Mouse (Mus musculus): ENCODE measurements around the gene G430095P16Rik. TPM values are rescaled to one million over a fixed set of nuclear protein-coding genes. Genes with fewer than 3 reads are reported as not detected.

The G430095P16Rik gene
- total RNA-seq, 2 experiments from 2014 or later = 0.36 to 0.78 TPM

DNA sequence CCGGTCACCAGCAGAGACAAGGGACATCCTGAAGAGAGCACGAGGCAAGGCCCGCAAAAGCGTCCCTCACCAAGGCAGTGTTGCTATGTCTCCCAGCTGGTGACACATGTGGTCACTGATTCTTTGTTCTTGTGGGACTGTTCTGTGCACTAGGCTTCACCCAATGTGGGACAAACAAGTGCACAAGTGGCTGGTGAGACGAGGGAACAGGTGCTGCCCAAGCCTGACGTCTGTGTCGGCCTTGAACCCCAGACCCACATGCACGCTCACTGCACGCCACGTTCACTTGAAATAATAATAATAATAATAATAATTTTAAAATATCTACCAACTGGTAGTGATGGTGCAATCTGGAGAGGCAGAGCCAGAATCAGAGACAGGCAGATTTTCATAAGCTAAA is 36.9 kb downstream of the G430095P16Rik start:
- no peak for TF ChIP-seq CTCF (IDR thresholded peaks at IDR 0.05)
- DNase-seq = no peak
- Histone ChIP-seq H3K4me3 (no peak overlapping the region), H3K27ac (peak overlapping the region; percentile 83)
- intact Hi-C loops (cut with DNase I) = loop anchor here (5.0 kb wide), 1 partner anchor 38 kb away; no protein-coding TSS in a partner anchor

DNA sequence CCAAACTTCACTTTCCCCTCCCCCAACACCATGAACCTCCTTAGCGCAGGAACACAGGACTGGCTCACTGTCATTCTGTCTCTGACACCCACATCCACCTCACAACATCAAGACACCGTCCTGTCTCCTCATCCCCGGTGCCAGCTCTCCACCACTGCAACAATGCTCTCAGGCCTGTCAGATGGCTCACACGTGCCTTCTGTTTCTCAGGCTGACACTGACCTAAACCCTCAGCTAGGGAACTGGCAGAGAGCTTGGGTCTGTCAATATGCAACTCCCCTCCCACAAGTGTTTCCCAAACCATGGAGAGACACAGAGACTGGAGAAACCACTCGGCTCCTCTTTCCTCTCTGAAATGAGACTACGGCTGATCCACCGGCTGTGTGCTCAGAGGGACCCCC is 37.6 kb downstream of the G430095P16Rik start:
- H3K27ac ChIP-seq = peak overlapping the region; percentile 83
- no peak for DNase-seq
- H3K4me3 ChIP-seq = no peak overlapping the region; the same call in 1 of the 2 replicates
- no peak for TF ChIP-seq CTCF (IDR thresholded peaks at IDR 0.05)
- intact Hi-C loops (cut with DNase I) = loop anchor here (5.0 kb wide), 1 partner anchor 37 kb away; no protein-coding TSS in a partner anchor

DNA sequence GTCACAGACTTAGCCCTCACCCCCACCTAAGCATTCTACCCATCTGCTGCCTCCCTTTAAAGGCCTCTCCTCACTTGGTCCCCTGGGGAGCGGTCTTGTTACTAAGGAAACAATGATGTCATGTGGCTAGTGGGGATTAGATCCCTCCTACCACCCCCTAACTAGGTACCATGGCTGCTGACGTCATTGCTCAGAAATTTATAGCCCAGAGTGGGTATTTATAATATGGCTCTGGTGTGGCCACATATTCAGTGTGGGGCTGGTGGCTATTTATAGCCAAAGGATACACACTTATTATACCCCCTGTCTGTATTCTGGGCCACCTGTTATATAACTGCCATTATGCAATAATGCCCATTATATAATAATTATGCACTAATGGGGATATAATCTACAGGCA is 38.1 kb downstream of the G430095P16Rik start:
- TF ChIP-seq CTCF (IDR thresholded peaks at IDR 0.05) = no peak
- intact Hi-C loops (cut with DNase I) = loop anchor here (5.0 kb wide), 1 partner anchor 36 kb away; no protein-coding TSS in a partner anchor
- Histone ChIP-seq H3K4me3 (no peak overlapping the region), H3K27ac (peak overlapping the region; percentile 83)
- DNase-seq = no peak

DNA sequence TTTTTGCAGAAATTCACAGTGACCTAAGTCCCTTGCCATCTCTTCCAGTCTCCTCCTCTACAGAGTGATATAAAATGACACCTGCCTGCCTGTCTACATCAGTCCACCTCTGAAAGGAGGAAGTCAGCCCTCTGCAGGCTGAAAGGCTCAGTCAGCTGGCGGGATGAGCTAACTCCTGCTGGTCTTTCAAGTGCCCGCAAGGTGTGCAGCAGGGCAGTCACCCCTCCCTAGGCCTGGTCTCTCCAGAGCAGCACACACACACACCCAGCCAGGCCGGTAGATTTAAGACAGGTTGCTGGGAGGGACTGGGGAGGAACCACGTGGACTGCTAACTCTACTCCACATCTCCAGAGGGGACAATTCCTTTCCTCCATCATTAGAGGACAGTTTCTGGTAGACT is 41.3 kb downstream of the G430095P16Rik start:
- Histone ChIP-seq H3K4me3 (no peak overlapping the region), H3K27ac (peak overlapping the region; percentile 96)
- DNase-seq = peak; percentile 24
- no peak for TF ChIP-seq CTCF (IDR thresholded peaks at IDR 0.05)
- intact Hi-C loops (cut with DNase I) = loop anchor here (2.0 to 5.0 kb wide), 2 partner anchors 15 to 33 kb away; no protein-coding TSS in a partner anchor

DNA sequence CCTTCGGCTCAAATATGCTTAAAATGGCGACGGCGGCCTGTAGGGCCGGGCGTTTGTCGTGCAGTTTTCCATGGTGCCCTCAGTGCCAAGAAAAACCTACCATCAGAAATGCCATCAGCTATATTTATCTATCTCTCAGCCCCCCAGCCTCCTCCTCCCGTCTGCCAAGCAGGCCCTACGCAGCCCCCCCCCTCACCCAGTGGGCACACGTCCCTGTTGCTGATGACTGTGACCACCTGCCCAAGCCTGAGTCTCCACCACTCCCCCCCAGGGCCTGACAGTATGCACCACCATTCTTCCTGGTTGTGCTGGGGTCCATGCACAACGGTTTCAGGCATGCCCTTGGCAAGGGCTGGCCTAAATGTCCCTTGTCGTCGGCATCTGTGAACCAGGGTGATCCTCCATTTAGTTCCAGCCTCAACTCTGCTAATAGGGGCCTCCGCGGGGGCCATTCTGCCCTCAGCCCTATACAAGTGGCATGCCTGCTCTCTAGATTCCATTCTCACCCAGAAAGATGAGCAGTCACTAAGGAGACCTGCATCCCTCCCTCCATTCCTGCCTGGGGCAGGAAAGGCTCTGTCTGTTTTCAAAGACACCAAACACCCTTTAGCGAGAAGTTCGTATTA is 42.2 kb downstream of the G430095P16Rik start:
- peak overlapping the region; percentile 96 for H3K27ac ChIP-seq
- intact Hi-C loops (cut with DNase I) = loop anchor here (2.0 to 5.0 kb wide), 2 partner anchors 16 to 32 kb away; no protein-coding TSS in a partner anchor
- TF ChIP-seq CTCF (IDR thresholded peaks at IDR 0.05) = no peak

DNA sequence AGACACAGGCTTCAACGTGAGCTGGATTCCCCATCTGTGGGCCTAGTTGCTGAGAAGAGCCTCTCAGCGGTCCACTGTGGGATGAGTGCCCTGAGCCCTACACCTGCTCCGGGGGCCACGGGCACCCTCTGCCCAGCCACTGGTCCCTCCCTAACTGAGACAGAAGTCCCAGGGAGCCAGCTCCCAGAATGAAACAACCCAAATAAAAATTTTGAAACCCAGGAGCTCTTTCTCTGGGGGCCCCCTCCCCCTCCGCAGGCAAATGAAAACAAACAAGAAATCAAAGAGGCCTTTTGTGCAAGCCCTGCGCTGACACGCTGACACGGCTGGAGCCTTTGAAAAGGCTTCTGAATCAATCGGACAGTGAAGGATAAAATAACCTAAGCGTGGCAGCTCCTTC is 42.8 kb downstream of the G430095P16Rik start:
- Histone ChIP-seq H3K27ac (peak overlapping the region; percentile 96), H3K4me3 (peak overlapping the region; percentile 39)
- TF ChIP-seq CTCF (IDR thresholded peaks at IDR 0.05) = no peak
- peak; percentile 29 for DNase-seq
- intact Hi-C loops (cut with DNase I) = loop anchor here (2.0 kb wide), 2 partner anchors 17 to 57 kb away; no protein-coding TSS in a partner anchor

More for the DNA sequence above, 42.2 kb downstream of the G430095P16Rik start:
- H3K4me3 ChIP-seq = peak overlapping the region; percentile 39
- DNase-seq = peak; percentile 64

DNA sequence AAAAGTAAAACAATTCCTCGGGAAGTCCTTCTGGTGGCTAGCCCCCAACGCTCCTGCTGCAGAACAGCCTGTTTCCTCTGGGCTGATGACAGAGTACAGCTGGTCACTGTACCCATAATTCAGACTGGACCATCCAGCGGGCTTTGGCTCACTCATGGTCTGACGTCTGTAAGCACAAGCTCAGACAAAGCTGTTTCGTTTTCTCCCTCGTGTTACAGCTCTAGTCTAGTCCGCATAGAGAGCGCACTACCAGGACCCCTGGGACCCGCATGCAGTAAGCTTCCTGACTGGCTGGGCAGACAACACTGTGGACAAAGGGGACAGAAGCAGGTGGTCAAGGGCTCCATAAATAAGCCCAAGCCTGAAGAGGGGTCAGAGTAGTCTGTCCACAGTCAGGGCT is 43.6 kb downstream of the G430095P16Rik start:
- intact Hi-C loops (cut with DNase I) = loop anchor here (2.0 kb wide), 1 partner anchor 58 kb away; no protein-coding TSS in a partner anchor
- DNase-seq = peak; percentile 41
- H3K4me3 ChIP-seq = peak overlapping the region; percentile 39
- TF ChIP-seq CTCF (IDR thresholded peaks at IDR 0.05) = no peak
- peak overlapping the region; percentile 96 for H3K27ac ChIP-seq

DNA sequence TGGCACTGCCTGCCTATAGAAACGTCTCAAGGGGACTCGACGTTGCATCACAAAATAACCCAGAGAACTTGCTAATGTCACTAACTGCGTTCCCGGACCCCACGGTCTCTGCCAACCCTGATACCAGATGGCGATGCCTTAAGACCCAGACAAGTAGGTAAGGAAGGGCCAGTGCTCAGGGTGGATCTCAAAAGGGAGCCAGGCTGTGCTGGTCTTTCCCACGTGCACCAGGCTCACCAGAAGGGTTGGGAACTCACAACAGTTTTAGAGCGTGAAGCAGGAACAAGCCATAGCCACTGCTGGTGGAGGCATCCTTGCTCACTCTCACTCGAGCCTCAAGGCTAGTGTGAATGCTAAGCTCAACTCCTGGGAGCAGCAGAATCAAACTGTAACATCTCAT is 44.4 kb downstream of the G430095P16Rik start:
- no peak for DNase-seq
- intact Hi-C loops (cut with DNase I) = loop anchor here (2.0 kb wide), 1 partner anchor 58 kb away; no protein-coding TSS in a partner anchor
- no peak for TF ChIP-seq CTCF (IDR thresholded peaks at IDR 0.05)
- Histone ChIP-seq H3K27ac (peak overlapping the region; percentile 96), H3K4me3 (peak overlapping the region; percentile 39)

DNA sequence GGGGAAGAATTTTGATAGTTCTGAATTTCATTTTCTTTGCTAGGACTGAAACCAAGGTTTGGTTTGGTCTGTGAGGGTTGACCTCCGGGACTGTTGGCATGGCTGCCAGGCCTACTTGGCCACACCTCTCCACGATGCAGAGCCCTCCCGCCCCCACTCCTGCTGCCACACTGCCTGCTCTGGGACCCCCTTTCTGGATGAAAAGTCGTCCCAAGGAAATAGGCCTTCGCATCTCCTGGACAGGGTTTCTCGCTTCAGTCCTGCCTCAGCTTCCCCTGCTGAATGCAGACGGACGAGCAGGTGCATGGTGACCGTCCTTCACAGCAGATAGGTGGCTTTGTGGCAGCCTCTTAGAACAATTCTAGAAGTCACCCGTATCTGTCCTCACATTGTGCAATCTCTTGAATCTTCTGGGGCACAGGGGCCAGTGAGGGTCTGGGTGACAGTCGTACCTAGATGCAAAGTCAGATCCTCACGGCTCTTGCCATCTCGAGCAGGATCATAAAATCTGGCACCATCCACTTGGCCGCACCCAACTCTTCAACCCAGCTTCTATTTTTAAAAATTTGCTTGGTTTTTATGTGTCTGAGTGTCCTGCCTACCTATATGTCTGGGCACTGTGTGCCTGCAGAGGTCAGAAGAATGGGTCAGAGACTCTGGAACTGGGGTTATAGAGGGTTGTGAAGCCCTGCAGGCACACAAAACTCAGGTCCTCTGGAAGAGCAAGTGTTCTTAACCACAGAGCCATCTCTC is 45.7 kb downstream of the G430095P16Rik start:
- intact Hi-C loops (cut with DNase I) = no loop called here
- peak overlapping the region; percentile 96 for H3K27ac ChIP-seq
- TF ChIP-seq CTCF (IDR thresholded peaks at IDR 0.05) = no peak

DNA sequence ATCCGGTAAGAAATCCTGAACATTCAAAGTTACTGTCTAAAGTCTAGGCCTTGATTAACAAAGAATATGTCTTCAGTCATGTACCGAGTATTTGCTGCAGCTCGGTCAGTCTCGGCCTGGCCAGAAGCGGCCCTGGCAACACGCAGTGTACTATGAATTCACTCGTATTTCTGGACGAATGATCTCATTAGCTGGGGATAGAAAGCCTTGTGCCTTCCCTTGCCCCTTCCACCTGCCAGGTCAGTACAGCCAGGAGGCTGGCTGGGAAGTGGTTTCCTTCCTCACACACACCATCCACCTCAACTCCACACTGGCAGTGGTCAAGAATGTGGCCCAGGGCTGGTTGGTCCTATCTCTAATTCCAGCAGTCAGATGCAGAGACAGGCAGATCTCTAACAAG is 46.5 kb downstream of the G430095P16Rik start:
- Histone ChIP-seq H3K27ac (peak overlapping the region; percentile 96), H3K4me3 (peak overlapping the region; percentile 61)
- peak; percentile 84 for DNase-seq
- intact Hi-C loops (cut with DNase I) = no loop called here
- no peak for TF ChIP-seq CTCF (IDR thresholded peaks at IDR 0.05)

More for the DNA sequence above, 45.7 kb downstream of the G430095P16Rik start:
- DNase-seq = peak; percentile 19
- peak overlapping the region; percentile 61 for H3K4me3 ChIP-seq

DNA sequence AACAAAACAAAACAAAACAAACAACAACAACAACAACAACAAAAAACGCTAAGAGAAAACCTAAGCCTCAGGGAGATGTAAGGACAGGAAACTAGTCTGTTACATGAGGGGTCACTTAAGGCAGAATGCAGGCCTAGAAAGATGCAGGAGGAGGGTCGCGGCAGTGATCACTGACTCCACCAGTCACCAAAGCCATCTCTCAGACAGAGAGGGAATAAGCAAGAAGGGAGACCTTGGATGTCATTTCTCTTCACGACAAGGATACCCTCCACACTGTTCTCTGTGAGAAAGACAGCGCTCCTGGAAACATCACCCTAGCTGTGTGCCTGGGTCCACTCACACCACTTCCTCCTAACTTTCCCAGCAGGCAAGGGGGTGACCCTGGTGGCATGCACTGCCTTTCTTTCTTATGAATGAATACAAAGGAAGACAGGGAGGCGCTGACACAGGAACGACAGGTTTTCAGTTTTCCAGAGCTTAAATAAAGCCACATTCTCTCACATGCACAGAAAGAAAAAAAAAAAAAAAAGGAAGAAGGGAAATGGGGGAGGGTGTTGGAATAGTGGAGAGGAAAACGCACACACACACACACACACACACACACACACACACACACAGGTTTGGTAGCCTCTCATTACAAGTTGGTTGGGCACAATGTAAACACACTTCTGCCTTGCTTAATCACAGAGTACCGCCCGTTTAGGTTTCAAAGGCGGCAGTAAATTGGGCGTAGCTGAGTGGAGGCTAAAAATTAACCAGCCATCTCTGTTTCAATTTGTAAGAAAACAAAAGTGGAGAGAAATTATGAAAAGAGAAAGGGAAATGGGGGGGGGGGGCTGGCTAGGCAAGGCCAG is 47.5 kb downstream of the G430095P16Rik start:
- H3K4me3 ChIP-seq = peak overlapping the region; percentile 61
- TF ChIP-seq CTCF (IDR thresholded peaks at IDR 0.05) = no peak
- intact Hi-C loops (cut with DNase I) = no loop called here
- DNase-seq = no peak
- peak overlapping the region; percentile 96 for H3K27ac ChIP-seq

Data from gastrocnemius, adult 2 months (tissue).